Mouse (Mus musculus) thymus, adult 18-20 months (tissue): ENCODE results near the gene Prickle2.

Experiments used
- DNase-seq, 2 experiments: peaks; one replicate each; pipeline ENCODE4 v3.0.0; 2022; ENCODE audit warnings: mixed read lengths in 2 of 2

The Prickle2 gene

GRCm38 (mm10) chr6:92346729-92347128, 359.2 kb downstream of the Prickle2 start:
- DNase-seq, result no peak

GRCm38 (mm10) chr6:92345151-92345550, 360.8 kb downstream of the Prickle2 start:
- DNase-seq, result no peak

GRCm38 (mm10) chr6:92344588-92344987, 361.4 kb downstream of the Prickle2 start:
- no peak for DNase-seq
